Mouse (Mus musculus): ENCODE measurements around the gene Smarcb1. TPM values are rescaled to one million over a fixed set of nuclear protein-coding genes. Genes with fewer than 3 reads are reported as not detected.

Gene Smarcb1
- polyA plus RNA-seq (2012; rRNA removed): 82.1 and 89.4 TPM in 2 replicates

- peak; percentile 90 to 98 for DNase-seq (ENCODE audit: extremely low spot score in 1 of 2, low spot score in 1 of 2)
Measured at GRCm38 (mm10) chr10:75921026-75921725, at the start of gene Smarcb1. TSS of gene Smarcb1 (minus strand) at chr10:75921617.

- no peak for DNase-seq (ENCODE audit: extremely low spot score in 1 of 2, low spot score in 1 of 2)
Measured at GRCm38 (mm10) chr10:75954381-75954811, 33.0 kb upstream of the Smarcb1 start, which contains the start of gene Gm5134. TSS of gene Gm5134 (plus strand) at chr10:75954514.

- DNase-seq (ENCODE audit: extremely low spot score in 1 of 2, low spot score in 1 of 2): peak in 1 of 2 experiments; percentile 74
Measured at GRCm38 (mm10) chr10:75951424-75952050, 30.1 kb upstream of the Smarcb1 start.

- DNase-seq (ENCODE audit: extremely low spot score in 1 of 2, low spot score in 1 of 2): no peak
Measured at GRCm38 (mm10) chr10:75950791-75951210, 29.4 kb upstream of the Smarcb1 start.

GRCm38 (mm10) chr10:75949053-75950045 is 27.9 kb upstream of the Smarcb1 start:
- DNase-seq (ENCODE audit: extremely low spot score in 1 of 2, low spot score in 1 of 2): no peak

- no peak for DNase-seq (ENCODE audit: extremely low spot score in 1 of 2, low spot score in 1 of 2)
Measured at GRCm38 (mm10) chr10:75948079-75948478, 26.7 kb upstream of the Smarcb1 start.

GRCm38 (mm10) chr10:75945896-75946295 is 24.5 kb upstream of the Smarcb1 start:
- DNase-seq (ENCODE audit: extremely low spot score in 1 of 2, low spot score in 1 of 2): no peak

GRCm38 (mm10) chr10:75945213-75945612 is 23.8 kb upstream of the Smarcb1 start:
- DNase-seq (ENCODE audit: extremely low spot score in 1 of 2, low spot score in 1 of 2): no peak

- DNase-seq (ENCODE audit: extremely low spot score in 1 of 2, low spot score in 1 of 2): no peak
Measured at GRCm38 (mm10) chr10:75944066-75944772, 22.8 kb upstream of the Smarcb1 start.

- DNase-seq (ENCODE audit: extremely low spot score in 1 of 2, low spot score in 1 of 2): no peak
Measured at GRCm38 (mm10) chr10:75942736-75943477, 21.5 kb upstream of the Smarcb1 start, which contains the start of gene Vpreb3. TSS of gene Vpreb3 (plus strand) at chr10:75943057.

GRCm38 (mm10) chr10:75941042-75941824 is 19.8 kb upstream of the Smarcb1 start:
- DNase-seq (ENCODE audit: extremely low spot score in 1 of 2, low spot score in 1 of 2): no peak

- no peak for DNase-seq (ENCODE audit: extremely low spot score in 1 of 2, low spot score in 1 of 2)
Measured at GRCm38 (mm10) chr10:75940520-75940919, 19.1 kb upstream of the Smarcb1 start, which contains the start of gene Gm867. TSS of gene Gm867 (minus strand) at chr10:75940672.

GRCm38 (mm10) chr10:75939481-75940234 is 18.2 kb upstream of the Smarcb1 start:
- DNase-seq (ENCODE audit: extremely low spot score in 1 of 2, low spot score in 1 of 2): peak in 1 of 2 experiments; percentile 68

GRCm38 (mm10) chr10:75937851-75938643 is 16.6 kb upstream of the Smarcb1 start:
- no peak for DNase-seq (ENCODE audit: extremely low spot score in 1 of 2, low spot score in 1 of 2)

- no peak for DNase-seq (ENCODE audit: extremely low spot score in 1 of 2, low spot score in 1 of 2)
Measured at GRCm38 (mm10) chr10:75936909-75937667, 15.7 kb upstream of the Smarcb1 start.
